Mouse (Mus musculus): ENCODE measurements around the gene Hacd2.

GRCm38 (mm10) chr16:35075643-35076042, 53.4 kb downstream of the Hacd2 start:
- no peak for TF ChIP-seq POLR2A (IDR thresholded peaks at IDR 0.05; ENCODE audit: low read depth, low read length)
- no peak for TF ChIP-seq CTCF (conservative IDR thresholded peaks at IDR 0.05; ENCODE audit: insufficient read depth, insufficient read length, low read depth, low read length)
